Mouse (Mus musculus): ENCODE results near the gene Styxl1. TPM values are rescaled to one million over a fixed set of nuclear protein-coding genes. Genes with fewer than 3 reads are reported as not detected.

The Styxl1 gene
- polyA plus RNA-seq, 1 experiment: 0.57 TPM

GRCm38 (mm10) chr5:135725391-135725841, 52.8 kb downstream of the Styxl1 start:
- no peak for DNase-seq
- Histone ChIP-seq H3K4me3 (ENCODE audit: control insufficient read depth, insufficient read depth, low read length) (no peak overlapping the region), H3K4me1 (replicated peaks; ENCODE audit: control insufficient read depth, insufficient read depth, low read length) (no peaks in the 10 kb centered on the region), H3K27ac (ENCODE audit: control insufficient read depth, insufficient read depth, low read length) (no peak overlapping the region), H3K27me3 (ENCODE audit: control insufficient read depth, insufficient read depth, low read length) (no peaks in the 10 kb centered on the region), H3K36me3 (ENCODE audit: control insufficient read depth, insufficient read depth, low read length) (peaks cover 11% of the 10 kb centered on the region)
- no peak for TF ChIP-seq CTCF (IDR thresholded peaks at IDR 0.05; ENCODE audit: borderline replicate concordance, control insufficient read depth, extremely low read depth, insufficient read depth, low read length, poor library complexity)
- TF ChIP-seq POLR2A (IDR thresholded peaks at IDR 0.05; ENCODE audit: control insufficient read depth, extremely low read depth, insufficient read depth, low read length, poor library complexity): no peak
- 94% methylated on average over 8 of the region's 8 CpGs for WGBS

GRCm38 (mm10) chr5:135724536-135725322, 53.5 kb downstream of the Styxl1 start:
- Histone ChIP-seq H3K36me3 (ENCODE audit: control insufficient read depth, insufficient read depth, low read length) (peaks cover 4% of the 10 kb centered on the region), H3K4me1 (replicated peaks; ENCODE audit: control insufficient read depth, insufficient read depth, low read length) (no peaks in the 10 kb centered on the region), H3K27ac (ENCODE audit: control insufficient read depth, insufficient read depth, low read length) (no peak overlapping the region), H3K27me3 (ENCODE audit: control insufficient read depth, insufficient read depth, low read length) (no peaks in the 10 kb centered on the region), H3K4me3 (ENCODE audit: control insufficient read depth, insufficient read depth, low read length) (no peak overlapping the region)
- TF ChIP-seq POLR2A (IDR thresholded peaks at IDR 0.05; ENCODE audit: control insufficient read depth, extremely low read depth, insufficient read depth, low read length, poor library complexity): no peak
- TF ChIP-seq CTCF (IDR thresholded peaks at IDR 0.05; ENCODE audit: borderline replicate concordance, control insufficient read depth, extremely low read depth, insufficient read depth, low read length, poor library complexity): no peak
- 92% methylated on average over 9 of the region's 9 CpGs for WGBS
- DNase-seq: no peak

DNA sequence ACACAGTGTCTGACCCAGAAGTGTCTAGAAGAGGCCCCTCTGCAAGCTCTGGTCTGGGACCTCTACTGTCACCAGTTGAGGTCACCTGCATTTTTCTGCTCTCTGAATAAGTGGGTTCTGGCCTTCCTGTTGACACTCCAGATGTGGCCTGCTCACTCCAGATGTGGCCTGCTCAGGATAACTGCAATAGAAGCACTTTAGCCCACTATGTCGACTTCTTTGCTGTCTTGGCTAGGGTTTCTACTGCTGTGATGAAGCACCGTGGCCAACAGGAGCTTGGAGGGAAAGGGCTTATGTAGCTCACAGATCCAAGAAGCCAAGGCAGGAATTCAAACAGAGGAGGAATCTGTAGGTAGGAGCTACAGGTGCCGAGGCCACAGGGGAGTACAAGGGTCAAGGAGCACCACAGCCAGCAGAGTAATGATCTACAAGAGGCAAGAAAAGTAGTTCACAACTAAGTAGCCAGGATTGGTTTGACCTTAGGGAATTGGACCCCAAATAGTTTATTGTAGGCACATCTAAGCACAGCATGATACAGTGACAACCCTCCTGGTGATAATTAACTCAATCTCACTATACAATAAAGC, 54.9 kb downstream of the Styxl1 start:
- Histone ChIP-seq H3K4me1 (replicated peaks; ENCODE audit: control insufficient read depth, insufficient read depth, low read length) (no peaks in the 10 kb centered on the region), H3K27me3 (ENCODE audit: control insufficient read depth, insufficient read depth, low read length) (no peaks in the 10 kb centered on the region), H3K27ac (ENCODE audit: control insufficient read depth, insufficient read depth, low read length) (no peak overlapping the region), H3K36me3 (ENCODE audit: control insufficient read depth, insufficient read depth, low read length) (no peaks in the 10 kb centered on the region), H3K4me3 (ENCODE audit: control insufficient read depth, insufficient read depth, low read length) (no peak overlapping the region)
- no peak for DNase-seq
- TF ChIP-seq POLR2A (IDR thresholded peaks at IDR 0.05; ENCODE audit: control insufficient read depth, extremely low read depth, insufficient read depth, low read length, poor library complexity) (no peak), CTCF (IDR thresholded peaks at IDR 0.05; ENCODE audit: borderline replicate concordance, control insufficient read depth, extremely low read depth, insufficient read depth, low read length, poor library complexity) (no peak)
- 67% methylated on average over 3 of the region's 3 CpGs for WGBS

- WGBS: 94% methylated on average over 11 of the region's 11 CpGs
- no peak overlapping the region for H3K27ac ChIP-seq (ENCODE audit: control insufficient read depth, insufficient read depth, low read length)
- no peak for DNase-seq
- TF ChIP-seq POLR2A (IDR thresholded peaks at IDR 0.05; ENCODE audit: control insufficient read depth, extremely low read depth, insufficient read depth, low read length, poor library complexity) (no peak), CTCF (IDR thresholded peaks at IDR 0.05; ENCODE audit: borderline replicate concordance, control insufficient read depth, extremely low read depth, insufficient read depth, low read length, poor library complexity) (no peak)
- H3K27me3 ChIP-seq (ENCODE audit: control insufficient read depth, insufficient read depth, low read length): no peaks in the 10 kb centered on the region
- H3K4me1 ChIP-seq (replicated peaks; ENCODE audit: control insufficient read depth, insufficient read depth, low read length): no peaks in the 10 kb centered on the region
- H3K4me3 ChIP-seq (ENCODE audit: control insufficient read depth, insufficient read depth, low read length): no peak overlapping the region
- peaks cover 5% of the 10 kb centered on the region; the same call in 1 of the 2 replicates for H3K36me3 ChIP-seq (ENCODE audit: control insufficient read depth, insufficient read depth, low read length)
These were observed 56.1 kb downstream of the Styxl1 start for GRCm38 (mm10) chr5:135722121-135722520.

- no peak overlapping the region for H3K4me3 ChIP-seq (ENCODE audit: control insufficient read depth, insufficient read depth, low read length)
- no peak for DNase-seq
- H3K36me3 ChIP-seq (ENCODE audit: control insufficient read depth, insufficient read depth, low read length): peaks cover 10% of the 10 kb centered on the region; the same call in 1 of the 2 replicates
- H3K4me1 ChIP-seq (replicated peaks; ENCODE audit: control insufficient read depth, insufficient read depth, low read length): no peaks in the 10 kb centered on the region
- H3K27ac ChIP-seq (ENCODE audit: control insufficient read depth, insufficient read depth, low read length): no peak overlapping the region
- H3K27me3 ChIP-seq (ENCODE audit: control insufficient read depth, insufficient read depth, low read length): no peaks in the 10 kb centered on the region
- WGBS: 99% methylated on average over 8 of the region's 8 CpGs
- no peak for TF ChIP-seq POLR2A (IDR thresholded peaks at IDR 0.05; ENCODE audit: control insufficient read depth, extremely low read depth, insufficient read depth, low read length, poor library complexity)
- no peak for TF ChIP-seq CTCF (IDR thresholded peaks at IDR 0.05; ENCODE audit: borderline replicate concordance, control insufficient read depth, extremely low read depth, insufficient read depth, low read length, poor library complexity)
These were observed 57.1 kb downstream of the Styxl1 start for GRCm38 (mm10) chr5:135721076-135721475.

DNA sequence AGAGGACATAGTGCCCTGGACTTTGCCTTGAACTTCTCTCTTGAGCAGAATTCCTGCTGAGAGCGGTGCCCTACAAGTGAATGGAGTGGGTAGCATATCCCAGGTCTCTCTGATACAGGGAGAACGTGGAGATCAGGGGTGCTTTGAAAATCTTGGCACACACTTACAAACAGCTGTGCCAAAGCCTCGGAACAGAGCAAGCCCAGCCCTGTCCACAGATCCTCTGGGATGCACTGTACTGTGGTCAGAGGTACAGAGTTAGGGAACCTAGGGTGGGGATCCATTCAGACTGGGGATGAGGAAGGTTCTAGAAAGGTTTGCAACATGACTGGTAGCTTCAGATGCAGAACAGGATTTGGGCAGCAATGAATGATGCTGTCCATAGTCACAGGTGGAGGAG, 58.1 kb downstream of the Styxl1 start:
- H3K36me3 ChIP-seq (ENCODE audit: control insufficient read depth, insufficient read depth, low read length): peaks cover 12% of the 10 kb centered on the region; the same call in 1 of the 2 replicates
- no peak for DNase-seq
- H3K4me3 ChIP-seq (ENCODE audit: control insufficient read depth, insufficient read depth, low read length): no peak overlapping the region

More for the DNA sequence above, 58.1 kb downstream of the Styxl1 start:
- TF ChIP-seq POLR2A (IDR thresholded peaks at IDR 0.05; ENCODE audit: control insufficient read depth, extremely low read depth, insufficient read depth, low read length, poor library complexity) (no peak), CTCF (IDR thresholded peaks at IDR 0.05; ENCODE audit: borderline replicate concordance, control insufficient read depth, extremely low read depth, insufficient read depth, low read length, poor library complexity) (no peak)
- WGBS: 92% methylated on average over 3 of the region's 3 CpGs
- Histone ChIP-seq H3K27ac (ENCODE audit: control insufficient read depth, insufficient read depth, low read length) (no peak overlapping the region), H3K27me3 (ENCODE audit: control insufficient read depth, insufficient read depth, low read length) (no peaks in the 10 kb centered on the region), H3K4me1 (replicated peaks; ENCODE audit: control insufficient read depth, insufficient read depth, low read length) (no peaks in the 10 kb centered on the region)

All from thymus, adult 2 months (tissue).